Mouse (Mus musculus): ENCODE results near the gene Suclg2.

Gene Suclg2

DNA sequence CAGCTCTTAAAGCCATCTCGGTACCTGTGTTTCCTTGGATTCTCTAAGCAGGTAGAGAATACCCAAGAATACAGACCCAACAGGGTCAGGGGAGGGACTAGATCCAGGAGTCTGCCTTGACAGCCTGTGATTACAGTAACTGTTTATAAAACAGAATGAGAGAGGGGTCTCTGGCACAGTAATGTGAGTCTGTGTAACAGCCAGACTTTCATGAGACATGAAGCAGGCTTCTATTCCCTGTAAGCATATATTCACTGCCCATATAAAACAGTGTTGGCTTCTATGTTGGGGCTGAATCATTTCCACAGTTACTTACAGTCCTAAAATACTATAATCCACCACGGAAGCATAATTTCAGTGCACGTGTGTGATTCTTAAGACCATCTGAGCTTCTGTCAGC lies 19.3 kb downstream of the Suclg2 start:
- no peak for DNase-seq

DNA sequence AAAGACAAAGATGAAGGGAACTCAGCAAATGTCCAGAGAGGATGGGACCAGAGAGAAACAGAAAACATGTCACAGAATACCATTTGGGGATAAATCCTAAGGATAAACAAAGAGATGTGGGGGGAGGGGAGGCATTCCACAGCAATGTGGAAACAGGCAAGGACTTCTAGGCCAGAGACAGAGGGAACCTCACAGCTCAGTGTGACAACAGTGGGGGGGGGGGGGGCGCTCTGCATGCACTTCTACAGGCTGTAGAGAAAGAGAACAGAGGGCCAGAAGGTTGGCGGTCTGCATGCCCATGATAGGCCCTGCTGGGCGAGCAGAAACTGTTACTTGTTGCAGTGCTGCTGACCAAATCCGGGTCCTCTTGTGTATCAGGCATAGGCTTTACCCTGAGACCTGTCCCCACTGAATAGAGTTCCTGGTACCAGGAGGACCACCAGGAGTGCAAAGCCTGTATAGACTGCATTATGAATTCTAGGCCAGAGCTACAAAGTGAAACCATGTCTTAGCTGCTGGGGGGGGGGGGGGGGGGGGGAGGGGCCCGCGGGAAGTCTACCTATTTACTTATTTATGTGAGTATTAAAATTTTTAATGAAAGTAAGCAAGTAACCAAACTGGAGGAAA lies 20.0 kb downstream of the Suclg2 start:
- DNase-seq: no peak

- DNase-seq: no peak
Observed at GRCm38 (mm10) chr6:95694910-95695309, 23.7 kb downstream of the Suclg2 start.

DNA sequence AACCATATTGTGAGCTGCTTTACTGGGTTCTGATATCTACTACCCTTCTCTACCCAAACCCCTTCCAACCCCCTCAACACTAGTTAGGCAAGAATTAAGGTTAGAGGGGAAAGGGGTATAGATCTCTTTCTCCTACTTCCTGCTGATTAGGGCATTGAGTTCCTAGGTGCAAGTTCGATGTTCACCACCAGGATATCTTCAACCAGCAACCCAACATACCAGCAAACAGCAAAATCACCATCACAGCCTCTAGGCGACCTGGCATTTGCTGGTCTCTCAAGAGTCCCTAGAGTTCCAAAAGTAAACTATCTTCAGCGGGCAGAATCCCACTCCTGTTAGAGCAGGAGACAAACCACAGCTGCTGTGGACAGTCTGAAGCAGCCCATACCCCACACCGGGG lies 33.4 kb downstream of the Suclg2 start:
- no peak for DNase-seq

DNA sequence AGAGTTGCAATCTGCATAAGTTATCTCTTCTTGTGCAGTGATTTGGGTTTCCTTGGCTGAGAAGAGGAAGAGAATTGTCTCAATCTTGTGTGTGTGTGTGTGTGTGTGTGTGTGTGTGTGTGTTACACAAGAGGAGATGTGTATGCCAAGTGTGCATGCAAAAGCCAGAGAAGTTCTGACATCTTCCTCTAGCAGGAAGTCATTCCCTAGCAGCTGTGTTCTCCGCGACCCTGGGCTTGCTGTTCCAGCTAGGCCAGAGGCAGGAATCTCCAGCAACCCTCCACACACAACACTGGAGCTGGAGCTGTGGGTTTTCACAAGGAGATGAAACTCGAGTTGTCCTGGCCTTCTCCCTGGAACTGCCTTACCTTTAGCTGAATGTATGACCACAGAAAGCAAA lies 38.9 kb downstream of the Suclg2 start:
- no peak for DNase-seq

GRCm38 (mm10) chr6:95679261-95679660 lies 39.3 kb downstream of the Suclg2 start:
- no peak for DNase-seq

DNA sequence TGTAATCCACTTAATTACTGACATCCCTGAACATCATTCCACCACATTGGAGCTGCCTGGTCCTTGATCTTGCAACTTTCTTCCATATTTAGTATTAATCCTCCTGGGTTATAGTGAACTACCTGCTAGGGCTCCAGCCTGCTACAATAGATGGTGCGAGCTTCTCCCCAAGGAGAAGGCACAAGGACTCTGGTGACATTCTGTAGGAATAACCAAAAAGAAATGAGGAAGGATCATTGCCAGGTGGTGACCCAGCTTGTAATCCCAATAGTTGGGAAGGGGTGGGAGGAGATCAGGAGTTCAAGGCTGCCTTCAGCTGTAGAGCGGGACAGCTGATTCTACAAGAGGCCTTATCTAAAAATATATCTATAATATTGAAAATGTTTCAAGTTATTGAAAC lies 41.6 kb downstream of the Suclg2 start:
- DNase-seq: no peak

DNA sequence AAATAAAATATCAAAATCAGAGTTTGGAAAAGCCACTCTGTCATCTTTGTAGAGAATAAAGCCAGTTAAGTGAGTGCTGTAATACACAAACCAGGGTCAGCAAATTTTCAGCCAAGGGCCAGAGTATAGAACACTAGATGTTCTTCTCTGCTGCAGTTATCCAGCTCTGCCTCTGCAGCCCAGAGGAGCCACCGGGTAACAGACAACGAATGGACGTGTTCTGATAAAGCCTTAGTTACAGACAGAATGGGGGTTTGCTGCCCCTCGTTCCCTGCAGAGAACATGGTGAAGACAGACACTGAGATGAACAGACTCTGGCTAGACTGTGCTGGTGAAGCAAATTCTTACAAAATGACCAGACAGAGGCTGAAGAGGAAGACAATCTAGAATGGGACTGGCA lies 42.2 kb downstream of the Suclg2 start:
- no peak for DNase-seq

DNA sequence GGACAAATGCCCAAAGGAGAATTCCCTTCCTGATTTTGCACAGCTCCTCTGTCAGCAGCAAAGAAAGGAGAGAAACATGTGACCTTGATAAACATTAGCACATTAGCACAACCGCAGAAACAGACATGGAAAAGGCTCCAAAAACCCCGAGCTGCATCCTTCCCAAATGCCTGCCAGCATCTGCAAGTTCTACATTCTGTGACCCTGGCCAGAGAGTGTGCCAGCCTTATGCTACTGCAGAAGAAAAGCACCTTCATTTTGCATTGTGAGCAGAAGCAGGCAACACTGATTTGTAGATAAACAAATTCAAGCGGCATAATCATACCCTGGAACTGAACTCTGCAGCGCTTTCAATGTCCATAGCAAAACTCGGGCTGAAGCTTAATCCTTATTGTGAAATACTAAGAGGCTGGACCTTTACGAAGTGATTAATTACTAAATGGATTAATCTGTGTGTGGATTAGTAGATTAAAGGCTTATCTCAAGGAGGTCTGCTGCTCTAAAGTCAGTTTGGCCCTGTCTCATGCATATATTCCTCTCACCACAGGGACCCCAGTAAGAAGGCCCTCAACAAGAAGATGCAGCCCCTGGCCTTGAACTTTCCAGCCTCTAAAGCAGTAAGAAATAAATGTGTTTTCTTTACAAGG lies 43.4 kb downstream of the Suclg2 start:
- DNase-seq: peak; percentile 12 to 14

- DNase-seq: no peak
Observed at GRCm38 (mm10) chr6:95674651-95675050, 43.9 kb downstream of the Suclg2 start.

DNA sequence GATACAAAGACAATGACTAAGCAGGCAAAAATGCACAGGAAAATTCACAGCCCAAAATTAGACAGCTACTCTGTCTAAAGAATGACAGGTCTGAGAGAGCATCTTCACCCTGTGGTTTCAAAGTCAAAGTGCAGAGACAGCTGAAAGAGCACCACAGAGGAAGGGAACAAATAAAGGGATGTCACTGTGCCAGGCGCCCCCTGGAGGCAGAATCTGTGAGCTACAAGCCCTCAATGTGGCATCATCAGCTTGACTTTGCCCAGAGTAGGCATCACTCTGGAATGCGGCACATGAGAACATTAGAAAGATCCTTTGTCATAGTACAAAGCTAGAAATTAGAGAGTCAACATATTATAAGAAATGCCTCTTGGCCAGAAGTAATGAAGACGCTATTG lies 49.3 kb downstream of the Suclg2 start:
- peak; percentile 76 to 81 for DNase-seq

DNA sequence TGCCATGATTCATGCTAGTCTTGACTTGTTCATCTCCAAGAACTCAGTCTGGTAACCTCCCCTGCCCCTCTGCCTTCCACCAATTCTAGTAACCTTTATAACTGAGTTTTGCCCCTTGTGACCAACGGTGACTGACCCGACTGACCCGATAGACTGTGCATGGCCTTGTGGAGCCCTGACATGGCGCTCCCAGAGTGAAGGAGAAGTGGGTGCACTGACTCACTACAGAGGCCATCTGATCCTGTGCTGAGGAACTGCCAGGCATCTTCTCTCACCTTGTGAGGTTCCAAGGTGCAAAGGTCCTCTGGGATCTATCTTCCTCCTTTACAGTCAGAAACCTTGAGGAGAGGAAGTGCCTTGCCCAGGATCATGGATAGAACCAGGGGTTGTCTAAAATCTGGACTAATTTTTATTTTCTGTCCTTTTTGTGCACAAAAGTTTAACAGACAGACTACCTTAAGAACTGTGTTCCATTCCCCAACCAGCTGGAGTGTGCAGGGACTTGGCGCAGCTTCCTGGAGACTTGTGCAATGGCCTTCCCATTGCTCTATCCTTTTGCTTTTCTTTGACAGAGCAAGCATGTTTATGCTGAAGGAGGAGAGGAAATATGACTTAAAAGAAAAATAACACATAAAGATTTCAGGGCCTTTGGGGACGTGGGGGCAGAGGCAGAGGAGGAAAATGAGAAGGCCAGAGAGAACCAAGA lies 49.8 kb downstream of the Suclg2 start:
- DNase-seq: no peak

- DNase-seq: no peak
Observed at GRCm38 (mm10) chr6:95657671-95658070, 60.9 kb downstream of the Suclg2 start.

DNA sequence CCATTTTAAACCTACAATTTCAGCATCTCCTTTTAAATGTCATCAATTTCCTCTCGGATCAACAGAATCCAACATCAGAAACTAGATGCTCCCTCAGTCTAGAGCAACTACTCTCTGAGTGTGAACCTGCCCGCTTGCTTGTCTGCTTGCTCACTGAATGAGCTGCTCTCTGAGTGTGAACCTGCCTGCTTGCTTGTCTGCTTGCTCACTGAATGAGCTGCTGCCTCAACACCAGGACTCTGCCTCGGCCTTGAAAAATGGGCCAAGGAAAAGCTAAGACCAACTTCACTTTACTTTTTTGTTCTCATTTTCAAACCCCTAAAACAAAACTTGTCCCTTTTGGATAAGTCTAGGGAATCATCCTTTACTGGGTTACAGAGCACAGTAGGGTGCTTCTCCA lies 64.9 kb downstream of the Suclg2 start:
- no peak for DNase-seq

- no peak for DNase-seq
Observed at GRCm38 (mm10) chr6:95652774-95653173, 65.8 kb downstream of the Suclg2 start.

DNA sequence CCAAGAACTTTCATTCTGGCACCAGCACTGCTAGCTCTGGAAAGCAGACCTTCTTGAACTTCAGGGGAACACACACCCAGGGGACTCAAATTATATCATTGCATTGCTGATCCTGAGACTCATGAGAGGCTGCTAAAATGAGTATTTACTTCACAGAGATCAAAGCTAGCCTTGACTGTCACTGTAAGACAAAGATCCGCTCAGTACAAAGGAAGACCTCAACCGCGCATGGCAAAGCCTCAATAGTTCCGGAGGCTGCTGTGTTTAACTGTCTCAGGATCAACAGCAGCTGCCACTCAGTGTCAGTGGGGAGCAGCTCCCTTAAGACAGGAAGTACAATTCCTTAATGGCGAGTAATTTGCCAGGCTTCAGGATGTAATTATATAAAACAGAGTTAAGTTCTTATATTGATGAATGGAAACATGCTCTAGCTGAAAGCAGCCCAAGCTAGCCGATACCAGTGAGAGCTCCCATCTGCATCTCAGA lies 67.2 kb downstream of the Suclg2 start:
- DNase-seq: no peak

- peak; percentile 42 to 52 for DNase-seq
Observed at GRCm38 (mm10) chr6:95650082-95650722, 68.4 kb downstream of the Suclg2 start.

DNA sequence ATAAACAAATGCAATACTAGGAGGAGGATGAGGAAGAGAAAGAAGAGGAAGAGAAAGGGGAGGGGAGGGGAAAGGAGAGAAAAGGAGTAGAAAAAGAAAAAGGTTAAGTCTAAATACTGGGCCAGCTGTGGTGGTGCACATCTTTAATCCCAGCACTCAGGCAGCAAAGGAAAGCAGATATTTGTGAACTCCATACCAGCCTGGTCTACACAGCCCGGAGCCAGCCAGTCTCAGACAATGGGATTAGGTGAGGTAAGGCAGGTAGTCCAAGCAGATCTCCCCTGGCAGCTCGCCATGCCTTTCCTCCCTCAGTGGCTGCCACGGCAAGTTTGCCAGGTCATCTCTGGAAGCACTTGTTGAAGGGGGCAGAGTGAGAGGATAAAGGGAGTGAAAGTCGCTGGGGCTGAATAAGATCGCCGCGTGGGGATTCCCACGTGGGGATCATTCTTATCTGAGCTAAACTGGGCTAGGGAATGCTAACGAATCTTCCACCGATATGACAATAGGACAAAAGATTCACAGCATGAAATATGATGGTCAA lies 69.4 kb downstream of the Suclg2 start:
- peak in 1 of 2 experiments; percentile 15 for DNase-seq

- DNase-seq: no peak
Observed at GRCm38 (mm10) chr6:95637416-95637815, 81.2 kb downstream of the Suclg2 start.

- no peak for DNase-seq
Observed at GRCm38 (mm10) chr6:95635411-95635810, 83.2 kb downstream of the Suclg2 start.

DNA sequence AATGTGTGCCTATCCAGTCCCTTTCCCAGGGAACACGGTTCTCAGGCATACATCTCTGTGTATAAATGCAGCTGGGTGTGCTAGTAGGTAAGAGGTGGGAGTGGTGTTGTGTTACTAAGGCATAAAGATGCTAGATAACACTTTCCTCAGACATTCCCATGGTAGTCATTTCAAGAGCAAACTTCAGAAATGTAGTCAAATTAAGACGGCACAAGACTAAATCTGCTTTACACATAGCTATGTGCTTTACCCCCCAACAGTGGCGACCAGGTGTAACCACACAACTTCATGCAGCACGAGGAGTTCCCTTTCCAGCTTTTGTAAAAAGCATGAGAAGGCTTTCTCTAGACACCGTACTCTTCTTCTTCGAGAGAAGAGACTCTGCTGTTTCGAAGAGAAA lies 89.5 kb downstream of the Suclg2 start:
- no peak for DNase-seq

GRCm38 (mm10) chr6:95621821-95622220 lies 96.8 kb downstream of the Suclg2 start:
- peak; percentile 91 to 93 for DNase-seq

- DNase-seq: no peak
Observed at GRCm38 (mm10) chr6:95620804-95621203, 97.8 kb downstream of the Suclg2 start.

Data from cerebellum, postnatal 10 days (tissue).